Mouse (Mus musculus) megakaryocyte progenitor cell, adult 5-6 weeks (primary cell): ENCODE measurements around the gene Ifitm2. TPM values are rescaled to one million over a fixed set of nuclear protein-coding genes. Genes with fewer than 3 reads are reported as not detected.
A peak's percentile ranks its signal among the peaks of the same experiment; 100 is the strongest.

ENCODE experiments used
- ATAC-seq: replicated peaks from 2 replicates; pipeline ENCODE4 v1.8.0; 2016; ENCODE audit warnings: mild to moderate bottlenecking, moderate TSS enrichment, inconsistent platforms; ENCODE audit not compliant: poor library complexity
- total RNA-seq, 2 experiments: library from RNA; stranded (forward) in 1 of 2; stranded (reverse) in 1 of 2; fragments of 157-497, 149-512 nt in 1 of 2; fragments of 200-1000 nt in 1 of 2; gene quantifications; 2 replicates each; pipeline versions ENCODE4 v1.2.3 to v1.2.4; 2015 to 2017

Ifitm2 gene
- total RNA-seq, 2 experiments from 2014 or later: 322 to 637 TPM

- ATAC-seq: peak; percentile 53
Measured at GRCm38 (mm10) chr7:140908181-140908580, 47.6 kb downstream of the Ifitm2 start.

DNA sequence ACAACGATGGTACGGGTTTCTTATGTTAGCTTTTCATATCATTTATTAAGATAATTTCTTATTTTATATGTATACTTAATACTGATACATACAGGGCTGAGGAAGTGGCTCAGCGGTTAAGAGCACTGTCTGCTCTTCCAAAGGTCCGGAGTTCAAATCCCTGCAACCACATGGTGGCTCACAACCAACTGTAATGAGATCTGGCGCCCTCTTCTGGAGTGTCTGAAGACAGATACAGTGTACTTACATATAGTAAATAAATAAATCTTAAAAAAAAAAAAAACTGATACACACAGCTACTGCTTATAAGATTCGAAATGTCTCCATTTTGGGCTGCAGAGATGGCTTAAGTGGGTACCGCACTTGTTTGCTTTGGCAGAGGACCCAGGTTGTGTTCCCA, 48.1 kb downstream of the Ifitm2 start:
- no peak for ATAC-seq

GRCm38 (mm10) chr7:140907131-140907530, 48.7 kb downstream of the Ifitm2 start:
- no peak for ATAC-seq

DNA sequence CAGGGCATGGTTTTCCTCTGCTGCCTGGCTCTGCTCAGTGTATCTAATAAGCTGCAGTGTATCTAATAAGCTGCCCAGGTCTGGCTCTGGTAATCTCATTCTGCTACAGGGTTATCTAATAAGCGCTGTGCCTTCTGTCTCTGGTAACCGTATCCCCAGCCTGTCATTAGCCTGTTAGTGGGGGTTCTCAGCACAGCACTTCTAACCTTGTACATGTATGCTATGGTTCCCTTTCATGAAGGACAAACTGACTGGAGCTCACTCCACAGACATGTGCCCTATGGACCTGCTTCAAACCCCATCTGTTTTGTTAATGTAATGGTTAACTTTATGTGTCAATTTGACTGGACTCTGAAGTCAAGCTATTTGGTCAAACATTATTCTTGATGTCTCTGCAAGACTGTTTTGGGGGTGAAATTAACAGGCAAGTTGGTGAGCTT, 50.1 kb downstream of the Ifitm2 start:
- ATAC-seq: peak; percentile 51

Other genes starting within 250 kb of the Ifitm2 start
- not detected in 2 replicates for gene Cyp2e1, start 192.2 kb downstream of the Ifitm2 start, total RNA-seq (2015)
- not detected in 2 replicates for gene Cyp2e1, start 192.2 kb downstream of the Ifitm2 start, total RNA-seq (2017)
- gene Syce1, start 168.1 kb downstream of the Ifitm2 start, total RNA-seq (2015): 0.20 and 1.4 TPM in 2 replicates
- gene Syce1, start 168.1 kb downstream of the Ifitm2 start, total RNA-seq (2017): 2.7 and 4.4 TPM in 2 replicates
- gene Zfp941, start 133.8 kb downstream of the Ifitm2 start, total RNA-seq (2015): 0.66 and 1.2 TPM in 2 replicates
- 1.4 and 1.5 TPM in 2 replicates for gene Zfp941, start 133.8 kb downstream of the Ifitm2 start, total RNA-seq (2017)
- not detected in 2 replicates for gene Urah, start 121.0 kb downstream of the Ifitm2 start, total RNA-seq (2015)
- gene Urah, start 121.0 kb downstream of the Ifitm2 start, total RNA-seq (2017): not detected in 2 replicates
- gene Scgb1c1, start 110.4 kb downstream of the Ifitm2 start, total RNA-seq (2015): not detected in 2 replicates
- gene Scgb1c1, start 110.4 kb downstream of the Ifitm2 start, total RNA-seq (2017): not detected in 2 replicates
- not detected in 2 replicates for gene Odf3, start 108.2 kb downstream of the Ifitm2 start, total RNA-seq (2015)
- not detected in 2 replicates for gene Odf3, start 108.2 kb downstream of the Ifitm2 start, total RNA-seq (2017)
- 0.35 TPM in 1 of 2 replicates, not detected in the other for gene Gm45785, start 99.7 kb downstream of the Ifitm2 start, total RNA-seq (2015)
- not detected in 2 replicates for gene Gm45785, start 99.7 kb downstream of the Ifitm2 start, total RNA-seq (2017)
- gene Ric8a, start 99.0 kb downstream of the Ifitm2 start, total RNA-seq (2015): 26.0 and 38.2 TPM in 2 replicates
- gene Ric8a, start 99.0 kb downstream of the Ifitm2 start, total RNA-seq (2017): 24.4 and 27.3 TPM in 2 replicates
- gene Bet1l, start 98.4 kb downstream of the Ifitm2 start, total RNA-seq (2015): 9.9 and 12.3 TPM in 2 replicates
- 21.8 and 24.6 TPM in 2 replicates for gene Bet1l, start 98.4 kb downstream of the Ifitm2 start, total RNA-seq (2017)
- 85.9 and 103 TPM in 2 replicates for gene Psmd13, start 74.0 kb downstream of the Ifitm2 start, total RNA-seq (2015)
- 197 and 208 TPM in 2 replicates for gene Psmd13, start 74.0 kb downstream of the Ifitm2 start, total RNA-seq (2017)
- gene Sirt3, start 73.7 kb downstream of the Ifitm2 start, total RNA-seq (2015): 22.9 and 23.0 TPM in 2 replicates
- gene Sirt3, start 73.7 kb downstream of the Ifitm2 start, total RNA-seq (2017): 30.0 and 31.9 TPM in 2 replicates
- gene Cox8b, start 55.5 kb downstream of the Ifitm2 start, total RNA-seq (2015): not detected in 2 replicates
- gene Cox8b, start 55.5 kb downstream of the Ifitm2 start, total RNA-seq (2017): not detected in 2 replicates
- gene Nlrp6, start 35.1 kb downstream of the Ifitm2 start, total RNA-seq (2015): not detected in 2 replicates
- gene Nlrp6, start 35.1 kb downstream of the Ifitm2 start, total RNA-seq (2017): not detected in 2 replicates
- 5.1 and 7.3 TPM in 2 replicates for gene Pgghg, start 14.6 kb downstream of the Ifitm2 start, total RNA-seq (2015)
- gene Pgghg, start 14.6 kb downstream of the Ifitm2 start, total RNA-seq (2017): 8.2 and 9.0 TPM in 2 replicates
- gene Ifitm5, start 5.7 kb downstream of the Ifitm2 start, total RNA-seq (2015): 0.83 and 1.1 TPM in 2 replicates
- gene Ifitm5, start 5.7 kb downstream of the Ifitm2 start, total RNA-seq (2017): not detected in 2 replicates
- gene Gm45717, start 50 bp downstream of the Ifitm2 start, total RNA-seq (2015): not detected in 2 replicates
- gene Gm45717, start 50 bp downstream of the Ifitm2 start, total RNA-seq (2017): 1.1 TPM in 1 of 2 replicates, not detected in the other
- gene Ifitm1, start 11.2 kb upstream of the Ifitm2 start, total RNA-seq (2015): 57.8 and 89.8 TPM in 2 replicates
- 33.7 and 37.5 TPM in 2 replicates for gene Ifitm1, start 11.2 kb upstream of the Ifitm2 start, total RNA-seq (2017)
- gene Ifitm3, start 54.8 kb upstream of the Ifitm2 start, total RNA-seq (2015): 147 and 203 TPM in 2 replicates
- 49.4 and 56.2 TPM in 2 replicates for gene Ifitm3, start 54.8 kb upstream of the Ifitm2 start, total RNA-seq (2017)
- 81.7 and 90.1 TPM in 2 replicates for gene Ifitm6, start 61.9 kb upstream of the Ifitm2 start, total RNA-seq (2015)
- 37.7 and 55.9 TPM in 2 replicates for gene Ifitm6, start 61.9 kb upstream of the Ifitm2 start, total RNA-seq (2017)
- gene Gm17387, start 73.1 kb upstream of the Ifitm2 start, total RNA-seq (2015): not detected in 2 replicates
- not detected in 2 replicates for gene Gm17387, start 73.1 kb upstream of the Ifitm2 start, total RNA-seq (2017)
- 0.84 and 1.3 TPM in 2 replicates for gene B4galnt4, start 105.1 kb upstream of the Ifitm2 start, total RNA-seq (2015)
- gene B4galnt4, start 105.1 kb upstream of the Ifitm2 start, total RNA-seq (2017): 1.5 and 2.8 TPM in 2 replicates
- 1.0 and 2.2 TPM in 2 replicates for gene Pkp3, start 122.2 kb upstream of the Ifitm2 start, total RNA-seq (2015)
- 0.10 and 1.1 TPM in 2 replicates for gene Pkp3, start 122.2 kb upstream of the Ifitm2 start, total RNA-seq (2017)
- 12.3 and 12.6 TPM in 2 replicates for gene Sigirr, start 144.6 kb upstream of the Ifitm2 start, total RNA-seq (2015)
- 5.8 and 14.0 TPM in 2 replicates for gene Sigirr, start 144.6 kb upstream of the Ifitm2 start, total RNA-seq (2017)
- not detected in 2 replicates for gene Ano9, start 161.8 kb upstream of the Ifitm2 start, total RNA-seq (2015)
- gene Ano9, start 161.8 kb upstream of the Ifitm2 start, total RNA-seq (2017): not detected in 2 replicates
- gene Ptdss2, start 166.4 kb upstream of the Ifitm2 start, total RNA-seq (2015): 5.8 and 9.2 TPM in 2 replicates
- 5.7 and 5.8 TPM in 2 replicates for gene Ptdss2, start 166.4 kb upstream of the Ifitm2 start, total RNA-seq (2017)
- 36.0 and 41.3 TPM in 2 replicates for gene Rnh1, start 216.9 kb upstream of the Ifitm2 start, total RNA-seq (2015)
- gene Rnh1, start 216.9 kb upstream of the Ifitm2 start, total RNA-seq (2017): 43.4 and 57.6 TPM in 2 replicates
- 30.5 and 40.6 TPM in 2 replicates for gene Hras, start 238.0 kb upstream of the Ifitm2 start, total RNA-seq (2015)
- 19.9 and 23.7 TPM in 2 replicates for gene Hras, start 238.0 kb upstream of the Ifitm2 start, total RNA-seq (2017)
- 0.39 and 0.84 TPM in 2 replicates for gene Lrrc56, start 238.2 kb upstream of the Ifitm2 start, total RNA-seq (2015)
- gene Lrrc56, start 238.2 kb upstream of the Ifitm2 start, total RNA-seq (2017): 0.50 and 3.4 TPM in 2 replicates